Mouse (Mus musculus) lung, adult 2 months (tissue): Measurements from ENCODE around the gene Cfap300.

ENCODE experiments used
- CTCF ChIP-seq: fragments of 200-500 bp; IDR thresholded peaks from 2 replicates; pipeline ENCODE4 v1.5.1; 2011; ENCODE audit warnings: mild to moderate bottlenecking, low read length, control low read depth; ENCODE audit not compliant: insufficient read depth
- POLR2A ChIP-seq: fragments of 200-500 bp; IDR thresholded peaks from 2 replicates; pipeline ENCODE4 v1.6.1; 2011; ENCODE audit warnings: low read depth, mild to moderate bottlenecking, control low read depth, low read length, borderline replicate concordance; ENCODE audit errors: extremely low read depth

DNA sequence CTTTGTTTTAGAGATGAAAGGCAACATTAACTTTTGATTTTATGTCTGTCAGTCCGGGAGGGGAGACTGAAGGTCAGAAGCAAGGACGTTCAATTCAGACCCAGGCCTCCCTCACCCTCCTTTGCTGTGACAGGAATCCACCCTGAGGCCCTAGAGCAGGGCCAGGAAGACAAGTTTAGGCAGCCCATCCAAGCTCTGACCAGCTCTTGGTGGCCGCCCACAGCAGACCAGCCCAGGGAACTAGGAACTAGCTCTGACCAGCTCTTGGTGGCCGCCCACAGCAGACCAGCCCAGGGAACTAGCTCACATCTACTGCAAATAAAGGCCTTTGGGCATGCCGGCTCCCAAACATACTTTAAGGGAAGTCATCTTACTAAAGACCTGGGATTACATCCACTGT, 65.0 kb downstream of the Cfap300 start:
- TF ChIP-seq POLR2A (no peak), CTCF (no peak)
